Mouse (Mus musculus): ENCODE data around the gene Gm49353. TPM values are rescaled to one million over a fixed set of nuclear protein-coding genes. Genes with fewer than 3 reads are reported as not detected.

The Gm49353 gene
- not detected in 2 replicates for polyA plus RNA-seq (2012; ENCODE audit: insufficient read depth, insufficient read length, missing spikeins)

- TF ChIP-seq POLR2A (IDR thresholded peaks at IDR 0.05; ENCODE audit: borderline replicate concordance, low read depth, low read length) (no peak), CTCF (IDR thresholded peaks at IDR 0.05; ENCODE audit: low read depth, low read length) (no peak)
- no peak within 1 kb of the TSS for H3K4me3 ChIP-seq (ENCODE audit: insufficient read depth, low read length)
- H3K4me1 ChIP-seq (ENCODE audit: control insufficient read depth, insufficient read depth, low read length) = no peaks in the 10 kb centered on the region
- H3K27ac ChIP-seq (ENCODE audit: insufficient read depth, low read depth, low read length) = no peak within 1 kb of the TSS
These were observed at the start of gene Gm49353 for GRCm38 (mm10) chr10:29198642-29199041. Gene Gm49353, plus strand, starts transcription at chr10:29198954.

- Histone ChIP-seq H3K27ac (ENCODE audit: insufficient read depth, low read depth, low read length) (no peak overlapping the region), H3K4me3 (ENCODE audit: insufficient read depth, low read length) (no peak overlapping the region), H3K4me1 (ENCODE audit: control insufficient read depth, insufficient read depth, low read length) (no peaks in the 10 kb centered on the region)
- TF ChIP-seq POLR2A (IDR thresholded peaks at IDR 0.05; ENCODE audit: borderline replicate concordance, low read depth, low read length) (no peak), CTCF (IDR thresholded peaks at IDR 0.05; ENCODE audit: low read depth, low read length) (no peak)
These were observed 43.5 kb upstream of the Gm49353 start for GRCm38 (mm10) chr10:29155304-29155703.

- Histone ChIP-seq H3K4me1 (ENCODE audit: control insufficient read depth, insufficient read depth, low read length) (no peaks in the 10 kb centered on the region), H3K4me3 (ENCODE audit: insufficient read depth, low read length) (no peak overlapping the region), H3K27ac (ENCODE audit: insufficient read depth, low read depth, low read length) (no peak overlapping the region)
- TF ChIP-seq POLR2A (IDR thresholded peaks at IDR 0.05; ENCODE audit: borderline replicate concordance, low read depth, low read length) = no peak
- TF ChIP-seq CTCF (IDR thresholded peaks at IDR 0.05; ENCODE audit: low read depth, low read length) = no peak
These were observed 37.1 kb upstream of the Gm49353 start for GRCm38 (mm10) chr10:29161664-29162063.

- Histone ChIP-seq H3K4me1 (ENCODE audit: control insufficient read depth, insufficient read depth, low read length) (no peaks in the 10 kb centered on the region), H3K27ac (ENCODE audit: insufficient read depth, low read depth, low read length) (no peak overlapping the region), H3K4me3 (ENCODE audit: insufficient read depth, low read length) (no peak overlapping the region)
- no peak for TF ChIP-seq CTCF (IDR thresholded peaks at IDR 0.05; ENCODE audit: low read depth, low read length)
- no peak for TF ChIP-seq POLR2A (IDR thresholded peaks at IDR 0.05; ENCODE audit: borderline replicate concordance, low read depth, low read length)
These were observed 25.0 kb upstream of the Gm49353 start for GRCm38 (mm10) chr10:29173778-29174177.

- no peak overlapping the region for H3K27ac ChIP-seq (ENCODE audit: insufficient read depth, low read depth, low read length)
- TF ChIP-seq POLR2A (IDR thresholded peaks at IDR 0.05; ENCODE audit: borderline replicate concordance, low read depth, low read length) (no peak), CTCF (IDR thresholded peaks at IDR 0.05; ENCODE audit: low read depth, low read length) (no peak)
- H3K4me1 ChIP-seq (ENCODE audit: control insufficient read depth, insufficient read depth, low read length) = no peaks in the 10 kb centered on the region
- H3K4me3 ChIP-seq (ENCODE audit: insufficient read depth, low read length) = no peak overlapping the region
These were observed 23.1 kb upstream of the Gm49353 start for GRCm38 (mm10) chr10:29175656-29176055.

GRCm38 (mm10) chr10:29176881-29177280, 21.9 kb upstream of the Gm49353 start:
- Histone ChIP-seq H3K27ac (ENCODE audit: insufficient read depth, low read depth, low read length) (no peak overlapping the region), H3K4me1 (ENCODE audit: control insufficient read depth, insufficient read depth, low read length) (no peaks in the 10 kb centered on the region), H3K4me3 (ENCODE audit: insufficient read depth, low read length) (no peak overlapping the region)
- no peak for TF ChIP-seq CTCF (IDR thresholded peaks at IDR 0.05; ENCODE audit: low read depth, low read length)
- no peak for TF ChIP-seq POLR2A (IDR thresholded peaks at IDR 0.05; ENCODE audit: borderline replicate concordance, low read depth, low read length)

GRCm38 (mm10) chr10:29178003-29178402, 20.8 kb upstream of the Gm49353 start:
- no peak overlapping the region for H3K27ac ChIP-seq (ENCODE audit: insufficient read depth, low read depth, low read length)
- no peak overlapping the region for H3K4me3 ChIP-seq (ENCODE audit: insufficient read depth, low read length)
- H3K4me1 ChIP-seq (ENCODE audit: control insufficient read depth, insufficient read depth, low read length) = no peaks in the 10 kb centered on the region
- no peak for TF ChIP-seq POLR2A (IDR thresholded peaks at IDR 0.05; ENCODE audit: borderline replicate concordance, low read depth, low read length)
- no peak for TF ChIP-seq CTCF (IDR thresholded peaks at IDR 0.05; ENCODE audit: low read depth, low read length)

GRCm38 (mm10) chr10:29180210-29180609, 18.5 kb upstream of the Gm49353 start:
- no peak overlapping the region for H3K27ac ChIP-seq (ENCODE audit: insufficient read depth, low read depth, low read length)
- no peak for TF ChIP-seq POLR2A (IDR thresholded peaks at IDR 0.05; ENCODE audit: borderline replicate concordance, low read depth, low read length)
- TF ChIP-seq CTCF (IDR thresholded peaks at IDR 0.05; ENCODE audit: low read depth, low read length) = no peak
- no peak overlapping the region for H3K4me3 ChIP-seq (ENCODE audit: insufficient read depth, low read length)
- no peaks in the 10 kb centered on the region for H3K4me1 ChIP-seq (ENCODE audit: control insufficient read depth, insufficient read depth, low read length)

GRCm38 (mm10) chr10:29181046-29181445, 17.7 kb upstream of the Gm49353 start:
- H3K27ac ChIP-seq (ENCODE audit: insufficient read depth, low read depth, low read length) = no peak overlapping the region
- no peaks in the 10 kb centered on the region for H3K4me1 ChIP-seq (ENCODE audit: control insufficient read depth, insufficient read depth, low read length)
- TF ChIP-seq POLR2A (IDR thresholded peaks at IDR 0.05; ENCODE audit: borderline replicate concordance, low read depth, low read length) (no peak), CTCF (IDR thresholded peaks at IDR 0.05; ENCODE audit: low read depth, low read length) (no peak)
- no peak overlapping the region for H3K4me3 ChIP-seq (ENCODE audit: insufficient read depth, low read length)

- Histone ChIP-seq H3K4me3 (ENCODE audit: insufficient read depth, low read length) (no peak overlapping the region), H3K4me1 (ENCODE audit: control insufficient read depth, insufficient read depth, low read length) (no peaks in the 10 kb centered on the region), H3K27ac (ENCODE audit: insufficient read depth, low read depth, low read length) (no peak overlapping the region)
- TF ChIP-seq POLR2A (IDR thresholded peaks at IDR 0.05; ENCODE audit: borderline replicate concordance, low read depth, low read length) (no peak), CTCF (IDR thresholded peaks at IDR 0.05; ENCODE audit: low read depth, low read length) (no peak)
These were observed 5.0 kb upstream of the Gm49353 start for GRCm38 (mm10) chr10:29193769-29194168.

GRCm38 (mm10) chr10:29196811-29197210, 1.9 kb upstream of the Gm49353 start:
- no peak overlapping the region for H3K27ac ChIP-seq (ENCODE audit: insufficient read depth, low read depth, low read length)
- H3K4me1 ChIP-seq (ENCODE audit: control insufficient read depth, insufficient read depth, low read length) = no peaks in the 10 kb centered on the region
- TF ChIP-seq POLR2A (IDR thresholded peaks at IDR 0.05; ENCODE audit: borderline replicate concordance, low read depth, low read length) = no peak
- TF ChIP-seq CTCF (IDR thresholded peaks at IDR 0.05; ENCODE audit: low read depth, low read length) = no peak
- no peak overlapping the region for H3K4me3 ChIP-seq (ENCODE audit: insufficient read depth, low read length)
